Mouse (Mus musculus) heart, postnatal 0 days (tissue): Measurements from ENCODE around the gene Ptgds.

Experiments
- CTCF ChIP-seq: IDR thresholded peaks from 2 replicates; pipeline ENCODE4 v1.5.1; 2016; ENCODE audit warnings: antibody characterized with exemption, control low read depth, low read depth
- EP300 ChIP-seq: IDR thresholded peaks from 2 replicates; pipeline ENCODE4 v1.6.1; 2016; ENCODE audit warnings: antibody characterized with exemption, low read depth

DNA sequence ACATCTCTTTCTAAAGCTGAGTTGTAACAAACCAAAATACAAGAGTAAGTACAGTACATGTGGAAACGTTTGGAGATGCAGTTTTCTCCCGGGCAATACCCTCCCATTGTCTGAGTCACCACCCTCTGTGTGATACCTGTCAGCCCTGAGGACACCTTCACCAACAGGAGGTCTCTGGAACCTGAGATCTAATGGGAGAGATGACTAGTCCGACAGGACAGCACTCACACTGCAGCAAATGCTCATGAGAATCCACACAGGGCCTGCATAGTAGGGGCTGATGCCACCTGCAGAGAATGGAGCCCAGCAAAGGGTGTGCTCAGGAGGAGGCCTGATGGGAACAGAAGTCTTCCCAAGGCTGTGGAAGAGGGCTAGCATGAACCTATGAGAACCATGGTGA is 8.4 kb downstream of the Ptgds start:
- TF ChIP-seq CTCF, result no peak
- no peak for TF ChIP-seq EP300
